Mouse (Mus musculus) stomach, embryonic 15.5 days (tissue): ENCODE results near the gene Ermp1. TPM values are rescaled to one million over a fixed set of nuclear protein-coding genes. Genes with fewer than 3 reads are reported as not detected.

ENCODE experiments used
- ATAC-seq: fragments of 200-750 bp; cut with Nextera tagmentation; 2 replicates; pipeline ENCODE4 v1.8.0; 2017; ENCODE audit warnings: low read depth, moderate number of reproducible peaks, moderate TSS enrichment; ENCODE audit not compliant: insufficient read depth, low FRiP score
- H3K27ac ChIP-seq: fragments of 300-500 bp; sonication (generic); 2 replicates; pipeline ENCODE4 v1.5.1; 2015; ENCODE audit warnings: mild to moderate bottlenecking, inconsistent platforms
- H3K27me3 ChIP-seq: fragments of 300-500 bp; sonication (generic); replicated peaks from 2 replicates; pipeline ENCODE4 v1.6.1; 2015; ENCODE audit warnings: inconsistent platforms
- H3K36me3 ChIP-seq: fragments of 300-500 bp; sonication (generic); 2 replicates; pipeline ENCODE4 v1.6.1; 2015; ENCODE audit warnings: inconsistent platforms
- H3K4me1 ChIP-seq: fragments of 300-500 bp; sonication (generic); 2 replicates; pipeline ENCODE4 v1.6.1; 2015; ENCODE audit warnings: inconsistent platforms
- H3K4me2 ChIP-seq: fragments of 300-500 bp; sonication (generic); 2 replicates; pipeline ENCODE4 v1.6.1; 2015; ENCODE audit warnings: mild to moderate bottlenecking, inconsistent platforms
- H3K4me3 ChIP-seq: fragments of 300-500 bp; sonication (generic); replicated peaks from 2 replicates; pipeline ENCODE4 v1.5.1; 2015; ENCODE audit warnings: inconsistent platforms
- H3K9ac ChIP-seq: fragments of 300-500 bp; sonication (generic); 2 replicates; pipeline ENCODE4 v1.6.1; 2015; ENCODE audit warnings: inconsistent platforms
- H3K9me3 ChIP-seq: fragments of 300-500 bp; sonication (generic); 2 replicates; pipeline ENCODE4 v1.6.1; 2016; ENCODE audit warnings: inconsistent platforms
- WGBS: fragments of 180-500 bp; shearing (Covaris S2); methylation state at CpG from one replicate; pipeline ENCODE4 v1.1.7; 2015; 5-methylcytosine and 5-hydroxymethylcytosine counted together
- polyA plus RNA-seq: library from polyadenylated mRNA; unstranded; fragments of >200 nt; fragmentation: Nextera tagmentation; extraction: Ambion mirVana; gene quantifications from 2 replicates; pipeline ENCODE4 v1.2.1, GENCODE M21; 2015

Gene Ermp1
- polyA plus RNA-seq, 1 experiment from 2014 or later, result 15.5 TPM

- no peaks in the 10 kb centered on the region for H3K27me3 ChIP-seq
- no peaks in the 10 kb centered on the region for H3K4me1 ChIP-seq
- no peak overlapping the region for H3K4me2 ChIP-seq
- 88% methylated on average over 4 of the region's 4 CpGs for WGBS
- no peak overlapping the region for H3K27ac ChIP-seq
- H3K4me3 ChIP-seq, result no peak overlapping the region
- no peaks in the 10 kb centered on the region for H3K36me3 ChIP-seq
- H3K9ac ChIP-seq, result no peak overlapping the region
- no peak for ATAC-seq
- no peaks in the 10 kb centered on the region for H3K9me3 ChIP-seq
Measured at GRCm38 (mm10) chr19:29658836-29659235, 10.6 kb upstream of the Ermp1 start.

- Histone ChIP-seq H3K9ac (no peak overlapping the region), H3K9me3 (no peaks in the 10 kb centered on the region), H3K4me1 (no peaks in the 10 kb centered on the region), H3K36me3 (no peaks in the 10 kb centered on the region), H3K27me3 (no peaks in the 10 kb centered on the region), H3K4me2 (no peak overlapping the region), H3K4me3 (no peak overlapping the region), H3K27ac (no peak overlapping the region)
- 81% methylated on average over 2 of the region's 2 CpGs for WGBS
- no peak for ATAC-seq
Measured at GRCm38 (mm10) chr19:29657558-29657957, 9.3 kb upstream of the Ermp1 start.

GRCm38 (mm10) chr19:29657033-29657432, 8.8 kb upstream of the Ermp1 start:
- Histone ChIP-seq H3K9me3 (no peaks in the 10 kb centered on the region), H3K36me3 (no peaks in the 10 kb centered on the region), H3K9ac (no peak overlapping the region), H3K4me1 (no peaks in the 10 kb centered on the region), H3K27ac (no peak overlapping the region), H3K4me3 (no peak overlapping the region), H3K4me2 (no peak overlapping the region), H3K27me3 (no peaks in the 10 kb centered on the region)
- WGBS, result 53% methylated on average over 3 of the region's 3 CpGs
- no peak for ATAC-seq

- Histone ChIP-seq H3K9me3 (no peaks in the 10 kb centered on the region), H3K9ac (no peak overlapping the region), H3K4me1 (no peaks in the 10 kb centered on the region), H3K27me3 (no peaks in the 10 kb centered on the region), H3K4me2 (no peak overlapping the region), H3K27ac (no peak overlapping the region), H3K4me3 (no peak overlapping the region), H3K36me3 (no peaks in the 10 kb centered on the region)
- 75% methylated on average over 5 of the region's 5 CpGs for WGBS
- ATAC-seq, result no peak
Measured at GRCm38 (mm10) chr19:29656620-29657019, 8.4 kb upstream of the Ermp1 start.

- Histone ChIP-seq H3K27me3 (no peaks in the 10 kb centered on the region), H3K27ac (no peak overlapping the region), H3K4me1 (no peaks in the 10 kb centered on the region), H3K4me3 (no peak overlapping the region), H3K4me2 (no peak overlapping the region), H3K9ac (no peak overlapping the region), H3K9me3 (no peaks in the 10 kb centered on the region), H3K36me3 (no peaks in the 10 kb centered on the region)
- ATAC-seq, result no peak
- 74% methylated on average over 4 of the region's 4 CpGs for WGBS
Measured at GRCm38 (mm10) chr19:29656029-29656428, 7.8 kb upstream of the Ermp1 start.

- WGBS, result 45% methylated on average over 6 of the region's 6 CpGs
- ATAC-seq, result no peak
Measured at GRCm38 (mm10) chr19:29655148-29655547, 6.9 kb upstream of the Ermp1 start.

GRCm38 (mm10) chr19:29653768-29654265, 5.6 kb upstream of the Ermp1 start:
- H3K9me3 ChIP-seq, result no peaks in the 10 kb centered on the region
- H3K27ac ChIP-seq, result no peak overlapping the region
- no peaks in the 10 kb centered on the region for H3K36me3 ChIP-seq
- ATAC-seq, result no peak
- no peak overlapping the region for H3K4me2 ChIP-seq
- H3K4me1 ChIP-seq, result no peaks in the 10 kb centered on the region
- 88% methylated on average over 9 of the region's 9 CpGs for WGBS
- no peak overlapping the region for H3K4me3 ChIP-seq
- H3K9ac ChIP-seq, result no peak overlapping the region
- H3K27me3 ChIP-seq, result no peaks in the 10 kb centered on the region

More at GRCm38 (mm10) chr19:29655148-29655547, 6.9 kb upstream of the Ermp1 start:
- Histone ChIP-seq H3K27me3 (no peaks in the 10 kb centered on the region), H3K4me1 (no peaks in the 10 kb centered on the region), H3K9ac (no peak overlapping the region), H3K27ac (no peak overlapping the region), H3K4me3 (no peak overlapping the region), H3K4me2 (no peak overlapping the region), H3K9me3 (no peaks in the 10 kb centered on the region), H3K36me3 (no peaks in the 10 kb centered on the region)

GRCm38 (mm10) chr19:29649683-29650082, 1.5 kb upstream of the Ermp1 start:
- H3K4me3 ChIP-seq, result no peak overlapping the region
- no peak overlapping the region for H3K4me2 ChIP-seq
- no peaks in the 10 kb centered on the region for H3K9me3 ChIP-seq
- no peak overlapping the region for H3K27ac ChIP-seq
- no peaks in the 10 kb centered on the region for H3K27me3 ChIP-seq
- no peaks in the 10 kb centered on the region for H3K4me1 ChIP-seq
- H3K9ac ChIP-seq, result no peak overlapping the region
- 0 out of 2 replicates have a peak, but pooled peaks cover 6% of the 10 kb centered on the region for H3K36me3 ChIP-seq
- ATAC-seq, result peak; percentile 40; the same call in 1 of the 2 replicates
- WGBS, result 67% methylated on average over 1 of the region's 1 CpGs

GRCm38 (mm10) chr19:29648550-29648914, 317 bp upstream of the Ermp1 start:
- no peak overlapping the region for H3K9ac ChIP-seq
- no peak overlapping the region for H3K27ac ChIP-seq
- WGBS, result 26% methylated on average over 4 of the region's 4 CpGs

GRCm38 (mm10) chr19:29644747-29645146, 3.5 kb downstream of the Ermp1 start:
- no peaks in the 10 kb centered on the region for H3K4me1 ChIP-seq
- no peak overlapping the region for H3K4me3 ChIP-seq
- no peak overlapping the region for H3K9ac ChIP-seq
- H3K27me3 ChIP-seq, result no peaks in the 10 kb centered on the region
- WGBS, result 96% methylated on average over 6 of the region's 6 CpGs
- no peak for ATAC-seq
- H3K36me3 ChIP-seq, result 0 out of 2 replicates have a peak, but pooled peaks cover 6% of the 10 kb centered on the region
- no peaks in the 10 kb centered on the region for H3K9me3 ChIP-seq
- H3K4me2 ChIP-seq, result no peak overlapping the region
- H3K27ac ChIP-seq, result no peak overlapping the region

More at GRCm38 (mm10) chr19:29648550-29648914, 317 bp upstream of the Ermp1 start:
- Histone ChIP-seq H3K4me3 (peak overlapping the region; percentile 86), H3K4me1 (no peaks in the 10 kb centered on the region), H3K36me3 (0 out of 2 replicates have a peak, but pooled peaks cover 6% of the 10 kb centered on the region), H3K9me3 (no peaks in the 10 kb centered on the region), H3K27me3 (no peaks in the 10 kb centered on the region), H3K4me2 (peak overlapping the region; percentile 65; the same call in 1 of the 2 replicates)
- no peak for ATAC-seq

GRCm38 (mm10) chr19:29643194-29643922, 4.9 kb downstream of the Ermp1 start:
- Histone ChIP-seq H3K9me3 (no peaks in the 10 kb centered on the region), H3K4me1 (no peaks in the 10 kb centered on the region), H3K4me2 (no peak overlapping the region), H3K27me3 (no peaks in the 10 kb centered on the region), H3K36me3 (0 out of 2 replicates have a peak, but pooled peaks cover 6% of the 10 kb centered on the region), H3K4me3 (no peak overlapping the region), H3K27ac (no peak overlapping the region), H3K9ac (no peak overlapping the region)
- WGBS, result 86% methylated on average over 11 of the region's 11 CpGs
- no peak for ATAC-seq

- Histone ChIP-seq H3K27ac (no peak overlapping the region), H3K4me3 (no peak overlapping the region), H3K4me2 (no peak overlapping the region), H3K27me3 (no peaks in the 10 kb centered on the region), H3K9me3 (no peaks in the 10 kb centered on the region), H3K9ac (no peak overlapping the region), H3K4me1 (no peaks in the 10 kb centered on the region), H3K36me3 (0 out of 2 replicates have a peak, but pooled peaks cover 6% of the 10 kb centered on the region)
- 59% methylated on average over 6 of the region's 6 CpGs for WGBS
- no peak for ATAC-seq
Measured at GRCm38 (mm10) chr19:29642211-29642610, 6.0 kb downstream of the Ermp1 start.
